Mouse (Mus musculus) lung, embryonic 14.5 days (tissue): ENCODE results near the gene Clcf1. TPM values are rescaled to one million over a fixed set of nuclear protein-coding genes. Genes with fewer than 3 reads are reported as not detected.

Source experiments
- ATAC-seq: fragments of 200-750 bp; cut with Nextera tagmentation; 2 replicates; pipeline ENCODE4 v1.8.0; 2017; ENCODE audit warnings: mild to moderate bottlenecking, moderate TSS enrichment, moderate library complexity; ENCODE audit not compliant: insufficient read depth
- DNase-seq: peaks from one replicate; pipeline ENCODE4 v3.0.0-alpha.2; 2015
- H3K27ac ChIP-seq: fragments of 300-500 bp; sonication (generic); 2 replicates; pipeline ENCODE4 v1.5.1; 2014; ENCODE audit warnings: low read depth, mild to moderate bottlenecking, moderate library complexity
- H3K27me3 ChIP-seq: fragments of 300-500 bp; sonication (generic); 2 replicates; pipeline ENCODE4 v1.6.1; 2014; ENCODE audit warnings: low read length, control low read depth; ENCODE audit not compliant: insufficient read depth
- H3K36me3 ChIP-seq: fragments of 300-500 bp; sonication (generic); 2 replicates; pipeline ENCODE4 v1.6.1; 2014; ENCODE audit warnings: control low read depth; ENCODE audit not compliant: insufficient read depth
- H3K4me1 ChIP-seq: fragments of 300-500 bp; sonication (generic); 2 replicates; pipeline ENCODE4 v1.6.1; 2014; ENCODE audit warnings: antibody characterized with exemption, control low read depth; ENCODE audit not compliant: insufficient read depth
- H3K4me2 ChIP-seq: fragments of 300-500 bp; sonication (generic); 2 replicates; pipeline ENCODE4 v1.6.1; 2014; ENCODE audit warnings: mild to moderate bottlenecking
- H3K4me3 ChIP-seq: fragments of 300-500 bp; sonication (generic); 2 replicates; pipeline ENCODE4 v1.5.1; 2014; ENCODE audit warnings: low read depth, low read length
- H3K9ac ChIP-seq: fragments of 300-500 bp; sonication (generic); 2 replicates; pipeline ENCODE4 v1.6.1; 2014
- H3K9me3 ChIP-seq: fragments of 300-500 bp; sonication (generic); 2 replicates; pipeline ENCODE4 v1.6.1; 2016; ENCODE audit warnings: low read depth, low read length, control low read depth
- CTCF ChIP-seq: IDR thresholded peaks from 2 replicates; pipeline ENCODE4 v1.5.1; 2016; ENCODE audit warnings: antibody characterized with exemption, low read depth
- WGBS: fragments of 180-500 bp; shearing (Covaris S2); extraction: QIAGEN DNeasy Blood & Tissue Kit; methylation state at CpG from one replicate; pipeline ENCODE4 v1.1.7; 2014; 5-methylcytosine and 5-hydroxymethylcytosine counted together
- polyA plus RNA-seq: library from polyadenylated mRNA; unstranded; fragments of >200 nt; fragmentation: Nextera tagmentation; extraction: Ambion mirVana; gene quantifications from 2 replicates; pipeline ENCODE4 v1.2.1, GENCODE M21; 2014

Gene Clcf1
- polyA plus RNA-seq, 1 experiment from 2014 or later: 4.4 TPM

DNA sequence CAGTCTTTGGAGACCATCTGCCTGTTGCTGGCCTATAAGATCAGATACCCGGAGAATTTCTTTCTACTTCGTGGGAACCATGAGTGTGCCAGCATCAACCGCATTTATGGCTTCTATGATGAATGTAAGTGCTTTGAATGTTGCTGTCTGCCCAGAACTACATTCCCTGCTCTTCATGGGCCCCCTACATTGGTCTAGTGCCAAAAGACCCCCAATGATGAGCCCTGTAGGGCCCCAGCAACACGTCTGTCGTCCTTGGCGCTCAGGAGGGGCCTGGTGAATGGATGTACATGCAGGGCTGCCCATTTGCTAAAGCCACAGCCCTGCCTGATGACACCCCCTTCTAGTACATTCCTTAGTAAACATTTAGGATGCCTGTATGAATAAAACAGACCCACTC, 20.9 kb upstream of the Clcf1 start:
- Histone ChIP-seq H3K4me2 (peak overlapping the region; percentile 98), H3K4me1 (peaks cover 11% of the 10 kb centered on the region), H3K4me3 (peak overlapping the region; percentile 96), H3K9me3 (no peaks in the 10 kb centered on the region), H3K36me3 (peaks cover 47% of the 10 kb centered on the region), H3K9ac (peak overlapping the region; percentile 95), H3K27me3 (no peaks in the 10 kb centered on the region), H3K27ac (peak overlapping the region; percentile 90; the same call in 1 of the 2 replicates)
- ATAC-seq (no peak), DNase-seq (peak; percentile 8)
- TF ChIP-seq CTCF: no peak
- 42% methylated on average over 6 of the region's 6 CpGs for WGBS

GRCm38 (mm10) chr19:4194021-4194724, 19.9 kb upstream of the Clcf1 start:
- Histone ChIP-seq H3K36me3 (peaks cover 56% of the 10 kb centered on the region), H3K27ac (no peak overlapping the region), H3K4me2 (peak overlapping the region; percentile 98; the same call in 1 of the 2 replicates), H3K4me1 (peaks cover 11% of the 10 kb centered on the region), H3K27me3 (no peaks in the 10 kb centered on the region), H3K9ac (no peak overlapping the region), H3K9me3 (no peaks in the 10 kb centered on the region), H3K4me3 (no peak overlapping the region)
- ATAC-seq: no peak
- TF ChIP-seq CTCF: no peak
- WGBS: 79% methylated on average over 8 of the region's 8 CpGs
- no peak for DNase-seq

- no peak for TF ChIP-seq CTCF
- Histone ChIP-seq H3K4me2 (no peak overlapping the region), H3K4me1 (peaks cover 11% of the 10 kb centered on the region)
These were observed 19.0 kb upstream of the Clcf1 start for GRCm38 (mm10) chr19:4194776-4195650.

GRCm38 (mm10) chr19:4196048-4196447, 18.0 kb upstream of the Clcf1 start:
- DNase-seq: no peak
- ATAC-seq: no peak
- Histone ChIP-seq H3K27me3 (no peaks in the 10 kb centered on the region), H3K4me2 (no peak overlapping the region), H3K9ac (no peak overlapping the region), H3K9me3 (no peaks in the 10 kb centered on the region), H3K4me1 (peaks cover 19% of the 10 kb centered on the region), H3K36me3 (peaks cover 68% of the 10 kb centered on the region), H3K4me3 (no peak overlapping the region), H3K27ac (no peak overlapping the region)
- TF ChIP-seq CTCF: no peak
- WGBS: 56% methylated on average over 2 of the region's 2 CpGs

More at GRCm38 (mm10) chr19:4194776-4195650, 19.0 kb upstream of the Clcf1 start:
- WGBS: 74% methylated on average over 12 of the region's 12 CpGs
- Histone ChIP-seq H3K4me3 (no peak overlapping the region), H3K9me3 (no peaks in the 10 kb centered on the region), H3K27me3 (no peaks in the 10 kb centered on the region), H3K9ac (no peak overlapping the region), H3K27ac (no peak overlapping the region), H3K36me3 (peaks cover 63% of the 10 kb centered on the region)
- ATAC-seq (no peak), DNase-seq (no peak)

GRCm38 (mm10) chr19:4196548-4196947, 17.5 kb upstream of the Clcf1 start:
- Histone ChIP-seq H3K4me2 (no peak overlapping the region), H3K4me3 (no peak overlapping the region), H3K9ac (no peak overlapping the region), H3K27me3 (no peaks in the 10 kb centered on the region), H3K36me3 (peaks cover 68% of the 10 kb centered on the region), H3K9me3 (no peaks in the 10 kb centered on the region), H3K4me1 (peaks cover 15% of the 10 kb centered on the region), H3K27ac (no peak overlapping the region)
- ATAC-seq (no peak), DNase-seq (peak; percentile 15)
- WGBS: 44% methylated on average over 5 of the region's 5 CpGs
- TF ChIP-seq CTCF: no peak

GRCm38 (mm10) chr19:4197180-4197579, 16.9 kb upstream of the Clcf1 start:
- H3K9me3 ChIP-seq: no peaks in the 10 kb centered on the region
- H3K27me3 ChIP-seq: no peaks in the 10 kb centered on the region
- no peak overlapping the region for H3K9ac ChIP-seq
- H3K36me3 ChIP-seq: peaks cover 68% of the 10 kb centered on the region
- H3K4me3 ChIP-seq: no peak overlapping the region
- H3K4me1 ChIP-seq: peaks cover 16% of the 10 kb centered on the region
- WGBS: 55% methylated on average over 3 of the region's 3 CpGs
- H3K27ac ChIP-seq: no peak overlapping the region
- no peak overlapping the region for H3K4me2 ChIP-seq
- DNase-seq (no peak), ATAC-seq (no peak)
- no peak for TF ChIP-seq CTCF

GRCm38 (mm10) chr19:4201291-4201909, 12.6 kb upstream of the Clcf1 start, which contains the start of gene Rad9a:
TSS of gene Rad9a (minus strand) at chr19:4201662.
- Histone ChIP-seq H3K27ac (peak within 1 kb of the TSS; percentile 61), H3K36me3 (peaks cover 33% of the 10 kb centered on the region), H3K27me3 (no peaks in the 10 kb centered on the region), H3K4me2 (peak within 1 kb of the TSS; percentile 99), H3K9me3 (no peaks in the 10 kb centered on the region), H3K9ac (peak within 1 kb of the TSS; percentile 89), H3K4me1 (peaks cover 12% of the 10 kb centered on the region), H3K4me3 (peak within 1 kb of the TSS; percentile 81)
- under 1% methylated on average over 34 of the region's 34 CpGs for whole genome bisulfite sequencing
- peak; percentile 87 for ATAC-seq
- no peak for TF ChIP-seq CTCF
- DNase-seq: peak; percentile 99
